Mouse (Mus musculus): ENCODE results near the gene Ctxn1.
"Not testable (repeated sequence)": the region's sequence is repeated elsewhere in the genome, so short reads cannot be mapped to it uniquely, and the experiment has no call there.

The Ctxn1 gene

GRCm38 (mm10) chr8:4259125-4259804 is at the start of gene Ctxn1:
Gene Ctxn1 (minus strand): TSS chr8:4259274.
- DNase-seq (ENCODE audit: low read depth): no peak

- no peak for DNase-seq (ENCODE audit: low read depth)
These were observed 46.8 kb upstream of the Ctxn1 start for GRCm38 (mm10) chr8:4305838-4306237.

- no peak for DNase-seq (ENCODE audit: low read depth)
These were observed 45.1 kb upstream of the Ctxn1 start for GRCm38 (mm10) chr8:4304124-4304547.

GRCm38 (mm10) chr8:4297822-4298221 is 38.7 kb upstream of the Ctxn1 start:
- no peak for DNase-seq (ENCODE audit: low read depth)

- DNase-seq (ENCODE audit: low read depth): no peak
These were observed 33.7 kb upstream of the Ctxn1 start for GRCm38 (mm10) chr8:4292738-4293137.

GRCm38 (mm10) chr8:4276111-4276465 is 17.0 kb upstream of the Ctxn1 start:
- DNase-seq (ENCODE audit: low read depth): no peak

- DNase-seq (ENCODE audit: low read depth): peak; percentile 90
These were observed 16.4 kb upstream of the Ctxn1 start, which contains the start of gene Timm44 for GRCm38 (mm10) chr8:4275275-4276110. Gene Timm44 (minus strand): TSS chr8:4275913.

GRCm38 (mm10) chr8:4269609-4270008 is 10.5 kb upstream of the Ctxn1 start:
- no peak for DNase-seq (ENCODE audit: low read depth)

GRCm38 (mm10) chr8:4267627-4268026 is 8.6 kb upstream of the Ctxn1 start:
- DNase-seq (ENCODE audit: low read depth): no peak

- DNase-seq (ENCODE audit: low read depth): no peak
These were observed 6.3 kb upstream of the Ctxn1 start for GRCm38 (mm10) chr8:4265160-4265914.

- DNase-seq (ENCODE audit: low read depth): no peak
These were observed 4.2 kb upstream of the Ctxn1 start for GRCm38 (mm10) chr8:4263105-4263791.

- DNase-seq (ENCODE audit: low read depth): no peak
These were observed 714 bp upstream of the Ctxn1 start for GRCm38 (mm10) chr8:4259805-4260170.

GRCm38 (mm10) chr8:4258678-4259077 is 396 bp downstream of the Ctxn1 start:
- no peak for DNase-seq (ENCODE audit: low read depth)

- no peak for DNase-seq (ENCODE audit: low read depth)
These were observed 841 bp downstream of the Ctxn1 start for GRCm38 (mm10) chr8:4258233-4258632.

GRCm38 (mm10) chr8:4257350-4257749 is 1.7 kb downstream of the Ctxn1 start:
- DNase-seq (ENCODE audit: low read depth): no peak

- DNase-seq (ENCODE audit: low read depth): no peak
These were observed 2.2 kb downstream of the Ctxn1 start for GRCm38 (mm10) chr8:4256911-4257310.

- not testable (repeated sequence) for DNase-seq (ENCODE audit: low read depth)
These were observed 3.6 kb downstream of the Ctxn1 start for GRCm38 (mm10) chr8:4255471-4255870.

GRCm38 (mm10) chr8:4254001-4254400 is 5.1 kb downstream of the Ctxn1 start:
- no peak for DNase-seq (ENCODE audit: low read depth)

- no peak for DNase-seq (ENCODE audit: low read depth)
These were observed 5.9 kb downstream of the Ctxn1 start, which contains the start of gene Snapc2 for GRCm38 (mm10) chr8:4252934-4253841. Gene Snapc2 (plus strand): TSS chr8:4253080.

GRCm38 (mm10) chr8:4252116-4252760 is 6.8 kb downstream of the Ctxn1 start:
- no peak for DNase-seq (ENCODE audit: low read depth)
